Mouse (Mus musculus) liver (tissue): ENCODE measurements around the gene Asb13.

Experiments used
- DNase-seq: peaks from one replicate; pipeline ENCODE4 v3.0.0-alpha.2; 2020; ENCODE audit warnings: mixed read lengths

Asb13 gene

GRCm38 (mm10) chr13:3665308-3665723 is 31.5 kb downstream of the Asb13 start:
- peak; percentile 61 for DNase-seq

DNA sequence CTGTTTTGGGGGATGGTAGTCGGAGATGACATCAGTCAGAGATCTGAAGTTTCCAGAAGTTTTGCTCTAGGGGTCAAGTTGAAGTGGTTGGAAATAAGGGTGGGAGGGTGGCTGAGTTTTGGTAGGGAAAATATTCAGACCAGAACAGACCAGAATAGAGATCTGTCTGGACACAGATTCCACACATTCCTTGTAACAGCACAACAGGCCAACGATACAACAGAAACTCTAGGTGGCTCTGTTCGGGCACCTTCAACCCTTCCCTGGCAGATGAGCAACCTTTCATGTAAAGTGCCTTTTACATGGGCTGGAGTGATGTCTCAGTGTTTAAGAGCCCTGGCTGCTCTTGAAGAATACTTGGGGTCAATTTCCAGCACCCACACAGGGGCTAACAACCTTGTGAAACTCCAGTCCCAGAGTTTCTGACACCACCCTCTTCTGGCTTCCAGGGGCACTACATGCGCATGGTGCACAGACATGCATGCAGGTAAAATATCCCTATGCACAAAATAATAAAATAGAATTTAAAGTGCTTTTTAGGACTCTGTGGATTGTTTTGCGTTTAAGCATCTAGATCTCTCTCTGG is 33.5 kb downstream of the Asb13 start:
- no peak for DNase-seq

DNA sequence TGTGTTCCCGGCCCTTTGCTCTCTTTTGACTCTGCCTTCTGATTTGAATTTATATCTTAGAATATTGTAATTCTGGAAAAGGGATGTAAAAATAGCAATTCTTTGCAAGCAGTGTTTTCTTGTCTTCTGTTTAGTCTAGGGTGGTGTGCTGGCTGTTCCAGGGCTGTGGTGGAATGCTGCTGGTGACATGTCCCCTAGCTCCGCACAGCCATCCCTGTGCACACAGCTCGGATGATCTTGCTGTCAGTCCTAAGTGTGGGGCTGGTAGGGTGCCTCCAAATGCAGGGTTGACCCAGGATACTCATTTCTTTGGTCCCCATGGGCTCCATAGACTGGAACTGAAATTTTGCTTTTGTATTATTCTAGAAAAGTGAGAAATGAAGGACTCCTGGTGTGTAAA is 34.2 kb downstream of the Asb13 start:
- DNase-seq: no peak

- no peak for DNase-seq
Observed at GRCm38 (mm10) chr13:3669611-3670010, 35.8 kb downstream of the Asb13 start.

DNA sequence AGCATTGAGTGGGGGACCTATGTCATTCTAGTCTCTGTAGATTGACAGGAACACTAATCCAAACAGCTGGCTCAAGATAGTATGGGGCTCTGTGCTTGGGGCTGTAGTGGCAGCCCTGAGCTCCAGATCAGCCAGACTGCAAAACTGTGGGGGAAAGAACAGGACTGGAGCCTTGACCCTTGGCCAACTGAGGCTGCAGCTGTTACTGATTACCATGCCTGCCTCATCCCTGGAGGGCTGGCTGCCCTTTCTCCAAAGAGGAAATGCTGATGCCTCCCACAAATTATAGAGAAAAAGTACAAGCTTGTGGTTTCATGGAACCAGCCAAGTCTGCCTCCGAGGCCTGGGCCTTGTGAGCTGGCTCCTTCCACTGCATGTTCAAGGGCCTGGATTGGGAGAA is 36.2 kb downstream of the Asb13 start:
- DNase-seq: peak; percentile 41

DNA sequence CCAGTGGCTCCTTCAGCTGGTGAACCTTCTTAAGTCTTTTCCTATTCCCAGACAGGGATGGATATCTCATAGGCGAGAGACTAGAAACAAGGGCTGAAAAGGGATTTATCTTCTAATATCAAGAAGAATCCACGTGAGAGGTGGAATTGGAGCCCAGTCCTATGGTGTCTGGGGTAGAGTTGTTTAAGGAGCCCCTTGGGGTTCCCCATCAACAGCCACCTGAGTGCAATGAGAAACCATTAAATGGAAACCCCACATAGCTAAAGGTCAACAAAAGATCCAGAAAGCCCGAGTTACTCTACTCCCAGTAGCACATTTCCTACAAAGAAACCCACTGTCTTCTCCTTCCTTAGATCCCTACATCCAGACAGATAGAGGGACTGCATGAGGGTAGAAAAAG is 39.3 kb downstream of the Asb13 start:
- no peak for DNase-seq

DNA sequence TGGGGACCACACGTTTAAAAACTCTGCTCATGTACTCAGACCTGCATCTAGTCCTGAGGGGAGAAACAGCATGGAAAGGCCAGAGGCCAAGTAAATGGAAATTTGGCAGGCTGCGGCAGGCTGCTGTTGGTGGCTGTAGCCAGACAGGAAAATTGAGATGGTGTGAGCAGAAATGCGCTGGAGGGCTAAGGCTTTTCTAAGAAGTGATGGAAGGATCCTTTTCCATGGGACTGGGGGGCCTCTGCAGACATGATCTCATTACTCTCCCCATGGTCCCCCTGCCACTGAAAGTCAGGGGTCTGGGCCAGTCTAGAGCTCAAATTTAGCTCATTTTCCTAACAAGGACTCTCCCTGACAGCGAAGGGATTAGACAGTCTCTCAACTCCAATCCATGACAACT is 39.8 kb downstream of the Asb13 start:
- DNase-seq: no peak

DNA sequence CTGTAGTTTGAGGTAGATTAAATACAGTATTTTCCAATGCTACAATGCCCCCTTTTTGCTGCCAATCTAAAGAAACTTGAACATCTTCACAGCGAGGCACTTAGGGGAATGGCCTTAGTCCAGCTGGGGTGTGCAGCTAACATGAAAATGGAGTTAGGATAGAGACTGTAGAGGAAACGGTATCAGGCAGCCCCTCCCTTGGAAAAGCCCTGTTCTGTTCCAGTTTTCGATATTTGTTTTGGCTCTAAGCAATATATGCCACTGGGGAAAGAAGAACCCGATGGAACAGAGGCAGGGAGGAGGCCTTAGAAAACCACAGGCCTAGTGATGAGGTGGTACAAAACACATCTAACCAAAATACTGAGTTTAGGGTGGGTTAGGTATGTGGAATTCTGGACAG is 42.0 kb downstream of the Asb13 start:
- DNase-seq: no peak

DNA sequence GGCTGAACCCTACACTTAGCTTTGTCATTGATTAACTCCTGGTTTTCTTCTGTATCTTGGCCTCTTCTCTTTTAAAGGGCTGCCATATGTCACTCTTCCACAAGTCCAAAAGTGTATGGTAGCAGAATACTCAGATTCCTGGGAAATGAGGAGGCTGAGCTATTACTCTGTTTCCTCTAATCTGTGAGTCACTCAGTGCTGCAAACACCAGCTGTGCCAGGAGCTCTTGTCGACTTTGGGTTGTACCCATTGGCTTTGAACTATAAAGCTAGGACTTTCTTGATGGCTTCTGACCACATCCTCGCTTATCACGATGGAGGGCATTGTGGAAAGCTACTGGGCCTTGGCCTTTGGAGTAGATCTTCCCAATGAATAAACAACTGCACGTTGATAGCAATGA is 45.3 kb downstream of the Asb13 start:
- DNase-seq: no peak

GRCm38 (mm10) chr13:3686306-3686705 is 52.5 kb downstream of the Asb13 start:
- no peak for DNase-seq

DNA sequence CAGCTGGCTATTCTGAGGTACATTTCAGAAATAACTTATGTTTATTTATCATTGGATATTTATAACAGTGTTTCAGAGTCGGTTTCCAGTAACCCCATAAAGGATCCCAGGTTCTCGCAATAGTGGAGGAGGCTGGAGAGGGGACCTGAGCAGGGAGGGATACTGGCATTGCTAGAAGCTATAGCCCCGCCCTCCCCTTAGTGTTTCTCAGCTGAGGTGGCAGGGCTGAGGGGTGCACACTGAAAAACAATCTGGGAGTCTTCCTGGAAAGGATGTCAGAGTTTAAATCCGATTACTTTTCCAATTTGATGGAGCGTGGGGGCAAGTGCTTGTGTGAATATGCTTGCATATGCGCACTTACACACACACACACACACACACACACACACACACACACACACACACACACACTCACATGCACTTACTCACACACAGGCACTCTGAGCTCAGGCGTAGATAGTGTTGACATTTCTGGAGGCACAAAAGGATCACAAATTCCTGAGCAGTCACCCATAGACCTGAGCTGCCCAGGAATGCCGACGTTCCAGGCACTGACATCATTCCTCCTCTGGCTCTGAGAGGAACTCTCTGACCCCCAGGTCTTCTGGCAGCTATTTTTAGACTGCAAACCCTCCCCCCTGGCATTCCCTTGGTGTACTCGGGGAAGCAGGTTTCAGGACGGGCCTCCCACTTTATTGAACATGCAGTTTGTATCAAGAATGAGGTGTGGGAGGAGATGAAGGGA is 60.9 kb downstream of the Asb13 start:
- peak; percentile 25 for DNase-seq

DNA sequence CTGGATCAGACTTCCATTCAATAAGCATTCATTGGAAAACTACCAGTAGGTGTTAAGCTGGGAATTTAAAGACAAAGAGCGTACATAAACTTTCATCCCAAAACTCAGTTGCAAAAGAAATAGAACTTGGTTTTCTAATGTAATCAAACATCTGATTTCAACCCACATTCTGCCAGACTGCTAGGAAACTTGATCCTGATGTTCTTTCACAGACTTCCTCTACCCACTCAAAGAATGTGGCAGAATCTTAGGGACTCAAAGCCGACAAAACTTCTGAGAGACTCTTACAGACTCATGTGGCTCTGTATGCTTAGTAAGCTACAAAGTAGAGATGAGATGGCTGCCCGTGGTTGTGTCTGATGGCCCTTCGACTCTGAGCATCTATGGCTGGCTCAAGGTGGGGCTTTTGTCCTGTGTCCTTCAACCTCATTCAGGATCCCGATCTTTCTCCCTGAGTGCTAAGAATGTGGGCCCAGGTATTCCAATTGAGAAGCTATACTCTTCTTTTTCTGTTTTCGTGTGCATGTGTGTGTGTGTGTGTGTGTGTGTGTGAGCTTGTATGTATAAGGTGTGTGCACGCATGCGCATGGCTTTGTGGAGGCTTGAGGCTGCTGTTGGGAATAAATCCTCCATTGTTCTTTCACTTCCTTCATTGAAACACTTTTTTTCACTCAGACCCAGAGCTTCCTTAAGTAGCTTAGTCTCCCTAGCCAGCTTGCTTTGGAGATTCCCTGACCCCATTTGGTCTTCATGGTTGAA is 63.3 kb downstream of the Asb13 start:
- no peak for DNase-seq

DNA sequence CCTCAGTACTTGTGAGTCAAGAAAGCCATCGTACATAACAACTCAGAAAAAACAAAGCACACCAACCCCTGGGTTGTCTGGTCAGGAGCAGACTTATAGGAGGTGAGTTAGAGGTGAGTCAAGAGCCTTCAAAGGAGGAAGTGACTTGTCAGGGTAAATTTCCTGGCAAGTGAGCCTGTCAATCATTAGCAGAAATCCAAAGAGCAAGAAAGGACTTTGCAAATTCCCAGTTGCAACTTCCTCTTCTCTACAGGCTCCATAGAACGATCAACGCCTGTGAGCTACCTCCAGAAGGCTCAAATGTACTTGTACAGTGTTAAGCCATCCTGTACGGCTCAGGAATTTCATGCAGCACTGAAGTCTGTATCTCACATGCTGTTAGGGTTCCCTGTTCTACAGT is 66.9 kb downstream of the Asb13 start:
- no peak for DNase-seq
